Mouse (Mus musculus): Measurements from ENCODE around the gene Rab26.

- TF ChIP-seq CTCF (IDR thresholded peaks at IDR 0.05; ENCODE audit: control insufficient read depth, insufficient read depth, insufficient read length) (no peak), MYOD1 (IDR thresholded peaks at IDR 0.05; ENCODE audit: control insufficient read depth, insufficient read length, low read depth) (no peak)
Observed at GRCm38 (mm10) chr17:24565092-24565491, 31.1 kb upstream of the Rab26 start.

All from C2C12 (cell line).